Mouse (Mus musculus): ENCODE measurements around the gene Ldha. TPM values are rescaled to one million over a fixed set of nuclear protein-coding genes. Genes with fewer than 3 reads are reported as not detected.

The Ldha gene
- 370 TPM for polyA plus RNA-seq (2014; fragmentation: Illumina TruSeq; extraction: RNeasy Lipid Tissue Mini Kit (QIAGEN cat#74804); ENCODE audit: low read depth, low replicate concordance)

GRCm38 (mm10) chr7:46840787-46841525 is at the start of gene Ldha:
Ldha (plus strand) TSS chr7:46841475.

DNA sequence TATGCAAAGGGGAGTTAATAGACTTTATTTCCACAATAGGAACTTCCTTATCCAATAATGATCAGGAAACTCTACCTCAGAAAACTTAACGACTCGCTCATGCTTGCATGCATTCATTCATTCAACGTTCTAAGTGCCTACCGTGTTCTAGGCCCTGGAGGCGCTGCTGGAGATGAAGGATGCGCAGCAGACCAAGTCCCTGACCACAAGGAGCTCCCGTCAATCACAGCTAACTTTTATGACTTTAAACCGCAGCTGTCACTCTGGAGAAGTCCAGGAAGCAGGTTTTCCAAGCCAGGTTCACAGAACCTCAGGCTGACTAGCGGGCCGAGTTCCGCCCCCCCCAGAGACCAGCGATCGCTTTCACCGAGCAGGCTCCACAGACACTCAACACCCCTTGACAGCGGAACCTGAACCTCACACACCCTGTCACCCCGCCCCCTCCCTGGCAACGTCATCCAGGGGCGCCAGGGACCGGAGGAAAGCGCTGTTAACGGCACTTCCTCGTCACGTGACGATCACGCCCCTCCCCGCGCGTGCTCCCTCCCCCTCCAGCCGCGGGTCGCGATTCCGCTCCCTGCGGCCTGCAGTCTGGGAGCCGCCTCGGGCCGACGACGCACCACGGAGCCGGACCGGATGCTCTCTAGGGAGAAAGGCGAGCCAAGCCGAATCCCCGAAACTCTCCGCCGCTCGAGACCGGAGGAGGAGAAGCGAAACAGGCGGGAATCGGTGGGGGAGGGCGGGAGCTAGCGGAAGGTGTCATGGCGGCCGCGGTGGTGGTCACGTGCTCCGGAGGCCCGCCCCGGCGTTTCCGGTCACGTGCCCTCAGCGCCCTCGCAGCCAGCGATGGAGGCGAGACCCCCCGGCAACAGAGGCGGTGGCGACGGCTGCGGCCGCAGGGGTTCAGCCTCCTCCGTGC is 45.7 kb upstream of the Ldha start, which contains the start of the genes Hps5 and Gtf2h1:
Hps5 (minus strand) TSS at position 778 of the 919 bp plus-strand sequence.
Gtf2h1 (plus strand) TSS at position 817 of the 919 bp plus-strand sequence.

DNA sequence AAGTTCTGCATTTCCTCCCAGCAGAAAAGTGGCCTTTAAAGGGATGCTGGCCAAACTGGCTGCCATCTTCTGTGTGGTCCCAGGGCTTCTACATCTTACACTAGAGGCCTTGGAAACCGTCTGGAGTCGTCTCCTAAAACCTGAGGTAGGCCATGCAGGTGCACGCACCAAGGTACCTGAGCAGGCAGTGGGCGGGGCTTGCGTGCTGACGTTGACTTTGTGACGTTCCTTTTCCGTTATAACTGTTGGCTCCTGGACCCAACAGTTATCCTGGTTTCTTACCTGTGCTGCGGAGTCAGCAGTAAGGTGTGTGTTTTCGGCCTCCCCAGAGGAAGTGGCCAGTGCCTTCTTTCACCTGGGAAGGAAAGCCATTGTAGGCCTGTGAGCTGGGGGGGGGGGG is 19.7 kb downstream of the Ldha start, which contains the start of gene Ldhc:
Ldhc (plus strand) TSS at position 208 of the 400 bp plus-strand sequence.

Other genes starting within 250 kb of the Ldha start
- gene Sergef, start 201.7 kb upstream of the Ldha start, polyA plus RNA-seq (2014; fragmentation: Illumina TruSeq; extraction: RNeasy Lipid Tissue Mini Kit (QIAGEN cat#74804); ENCODE audit: low read depth, low replicate concordance): 0.38 TPM
- 0.18 TPM for gene Tph1, start 168.9 kb upstream of the Ldha start, polyA plus RNA-seq (2014; fragmentation: Illumina TruSeq; extraction: RNeasy Lipid Tissue Mini Kit (QIAGEN cat#74804); ENCODE audit: low read depth, low replicate concordance)
- 7.2 TPM for gene Saal1, start 130.8 kb upstream of the Ldha start, polyA plus RNA-seq (2014; fragmentation: Illumina TruSeq; extraction: RNeasy Lipid Tissue Mini Kit (QIAGEN cat#74804); ENCODE audit: low read depth, low replicate concordance)
- gene Saa3, start 125.8 kb upstream of the Ldha start, polyA plus RNA-seq (2014; fragmentation: Illumina TruSeq; extraction: RNeasy Lipid Tissue Mini Kit (QIAGEN cat#74804); ENCODE audit: low read depth, low replicate concordance): not detected
- 0.25 TPM for gene Saa4, start 108.9 kb upstream of the Ldha start, polyA plus RNA-seq (2014; fragmentation: Illumina TruSeq; extraction: RNeasy Lipid Tissue Mini Kit (QIAGEN cat#74804); ENCODE audit: low read depth, low replicate concordance)
- gene Saa1, start 98.5 kb upstream of the Ldha start, polyA plus RNA-seq (2014; fragmentation: Illumina TruSeq; extraction: RNeasy Lipid Tissue Mini Kit (QIAGEN cat#74804); ENCODE audit: low read depth, low replicate concordance): 1.3 TPM
- not detected for gene Saa2, start 89.7 kb upstream of the Ldha start, polyA plus RNA-seq (2014; fragmentation: Illumina TruSeq; extraction: RNeasy Lipid Tissue Mini Kit (QIAGEN cat#74804); ENCODE audit: low read depth, low replicate concordance)
- gene Hps5, start 45.4 kb upstream of the Ldha start, polyA plus RNA-seq (2014; fragmentation: Illumina TruSeq; extraction: RNeasy Lipid Tissue Mini Kit (QIAGEN cat#74804); ENCODE audit: low read depth, low replicate concordance): 23.2 TPM
- gene Gtf2h1, start 45.4 kb upstream of the Ldha start, polyA plus RNA-seq (2014; fragmentation: Illumina TruSeq; extraction: RNeasy Lipid Tissue Mini Kit (QIAGEN cat#74804); ENCODE audit: low read depth, low replicate concordance): 238 TPM
- gene Ldhc, start 19.7 kb downstream of the Ldha start, polyA plus RNA-seq (2014; fragmentation: Illumina TruSeq; extraction: RNeasy Lipid Tissue Mini Kit (QIAGEN cat#74804); ENCODE audit: low read depth, low replicate concordance): 3,731 TPM
- 180 TPM for gene Tsg101, start 78.5 kb downstream of the Ldha start, polyA plus RNA-seq (2014; fragmentation: Illumina TruSeq; extraction: RNeasy Lipid Tissue Mini Kit (QIAGEN cat#74804); ENCODE audit: low read depth, low replicate concordance)
- 15.7 TPM for gene Uevld, start 117.1 kb downstream of the Ldha start, polyA plus RNA-seq (2014; fragmentation: Illumina TruSeq; extraction: RNeasy Lipid Tissue Mini Kit (QIAGEN cat#74804); ENCODE audit: low read depth, low replicate concordance)
- gene Gm9999, start 142.1 kb downstream of the Ldha start, polyA plus RNA-seq (2014; fragmentation: Illumina TruSeq; extraction: RNeasy Lipid Tissue Mini Kit (QIAGEN cat#74804); ENCODE audit: low read depth, low replicate concordance): 361 TPM
- 14.4 TPM for gene Spty2d1, start 166.9 kb downstream of the Ldha start, polyA plus RNA-seq (2014; fragmentation: Illumina TruSeq; extraction: RNeasy Lipid Tissue Mini Kit (QIAGEN cat#74804); ENCODE audit: low read depth, low replicate concordance)
- 2.6 TPM for gene Tmem86a, start 209.1 kb downstream of the Ldha start, polyA plus RNA-seq (2014; fragmentation: Illumina TruSeq; extraction: RNeasy Lipid Tissue Mini Kit (QIAGEN cat#74804); ENCODE audit: low read depth, low replicate concordance)